Mouse (Mus musculus) embryonic facial prominence, embryonic 10.5 days (tissue): ENCODE measurements at regions not wholly inside any gene's neighbourhood (a gene's known extent, or its start where the extent isn't known, plus 50 kb on each side); places are given as distances from the start of the nearest gene placed in this dataset.
"Not testable (repeated sequence)": the region's sequence is repeated elsewhere in the genome, so short reads cannot be mapped to it uniquely, and the experiment has no call there.

Experiments used
- DNase-seq: peaks from one replicate; pipeline ENCODE4 v3.0.0-alpha.2; 2017; ENCODE audit warnings: low spot score
- H3K27ac ChIP-seq: fragments of 300-500 bp; sonication (generic); replicated peaks from 2 replicates; pipeline ENCODE4 v1.5.1; 2016; ENCODE audit warnings: mild to moderate bottlenecking
- H3K27me3 ChIP-seq: fragments of 300-500 bp; sonication (generic); replicated peaks from 2 replicates; pipeline ENCODE4 v1.6.1; 2016; ENCODE audit warnings: low read depth, mild to moderate bottlenecking; ENCODE audit not compliant: poor library complexity, severe bottlenecking
- H3K36me3 ChIP-seq: fragments of 300-500 bp; sonication (generic); replicated peaks from 2 replicates; pipeline ENCODE4 v1.6.1; 2016; ENCODE audit warnings: mild to moderate bottlenecking, moderate library complexity
- H3K4me1 ChIP-seq: fragments of 300-500 bp; sonication (generic); 2 replicates; pipeline ENCODE4 v1.6.1; 2016
- H3K4me3 ChIP-seq: fragments of 300-500 bp; sonication (generic); 2 replicates; pipeline ENCODE4 v1.5.1; 2016; ENCODE audit warnings: mild to moderate bottlenecking, moderate library complexity
- H3K9me3 ChIP-seq: fragments of 300-500 bp; sonication (generic); 2 replicates; pipeline ENCODE4 v1.6.1; 2016; ENCODE audit warnings: mild to moderate bottlenecking
- WGBS: fragments of 180-500 bp; shearing (Covaris S2); methylation state at CpG from one replicate; pipeline ENCODE4 v1.1.7; 2016; 5-methylcytosine and 5-hydroxymethylcytosine counted together

DNA sequence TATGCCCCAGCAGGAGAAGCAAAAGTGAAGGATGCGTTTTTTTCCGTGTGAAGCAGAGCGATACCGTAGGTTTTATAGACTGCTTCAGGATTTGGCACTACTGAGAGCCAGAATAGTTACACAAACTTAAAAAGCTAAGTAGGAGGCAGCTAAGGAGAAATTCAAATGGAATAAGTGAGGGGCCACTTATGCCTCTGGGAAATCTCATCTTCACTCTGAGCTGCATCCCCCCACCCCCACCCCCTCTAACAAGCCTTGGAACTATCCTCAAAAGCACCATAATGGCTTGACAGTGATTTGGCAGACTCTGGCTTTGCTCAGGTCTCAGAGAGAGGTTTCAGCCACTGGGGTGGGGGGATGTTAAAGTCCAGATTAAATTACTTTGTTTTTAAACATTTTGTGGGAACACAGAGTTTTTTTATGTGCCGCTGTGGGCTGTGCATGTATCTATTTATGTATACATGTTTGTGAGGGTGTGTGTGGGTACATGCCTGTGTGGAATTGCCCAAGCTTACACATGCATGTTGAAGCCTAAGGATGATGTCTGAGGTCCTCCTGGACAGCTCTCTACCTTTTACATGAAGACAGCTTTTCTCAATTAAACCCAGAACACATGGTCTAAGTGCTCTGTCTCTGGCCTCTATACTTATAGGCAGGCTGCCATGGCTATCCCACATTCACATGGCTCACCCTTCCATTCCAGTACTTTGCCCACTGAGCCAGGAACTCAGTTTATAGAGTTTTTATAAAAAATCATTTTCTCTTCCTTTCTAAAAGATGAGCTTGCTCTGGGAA, 396.6 kb downstream of the Epm2a start:
- no peak overlapping the region for H3K27ac ChIP-seq
- peaks cover 4% of the 10 kb centered on the region; the same call in 1 of the 2 replicates for H3K4me1 ChIP-seq
- DNase-seq, result no peak
- 88% methylated on average over 5 of the region's 5 CpGs for WGBS
- no peaks in the 10 kb centered on the region for H3K36me3 ChIP-seq
- no peaks in the 10 kb centered on the region for H3K9me3 ChIP-seq
- no peaks in the 10 kb centered on the region for H3K27me3 ChIP-seq
- H3K4me3 ChIP-seq, result no peak overlapping the region

GRCm38 (mm10) chr10:11745587-11745986, 402.4 kb downstream of the Epm2a start:
- Histone ChIP-seq H3K4me3 (no peak overlapping the region), H3K27ac (no peak overlapping the region), H3K4me1 (no peaks in the 10 kb centered on the region), H3K36me3 (no peaks in the 10 kb centered on the region), H3K27me3 (no peaks in the 10 kb centered on the region), H3K9me3 (no peaks in the 10 kb centered on the region)
- 86% methylated on average over 4 of the region's 4 CpGs for WGBS
- no peak for DNase-seq

GRCm38 (mm10) chr10:11746959-11747358, 403.8 kb downstream of the Epm2a start:
- no peaks in the 10 kb centered on the region for H3K9me3 ChIP-seq
- H3K4me3 ChIP-seq, result no peak overlapping the region
- no peaks in the 10 kb centered on the region for H3K27me3 ChIP-seq
- no peaks in the 10 kb centered on the region for H3K4me1 ChIP-seq
- no peak overlapping the region for H3K27ac ChIP-seq
- no peak for DNase-seq
- no peaks in the 10 kb centered on the region for H3K36me3 ChIP-seq

GRCm38 (mm10) chr10:11755105-11755730, 412.0 kb downstream of the Epm2a start:
- no peaks in the 10 kb centered on the region for H3K9me3 ChIP-seq
- H3K36me3 ChIP-seq, result no peaks in the 10 kb centered on the region
- no peaks in the 10 kb centered on the region for H3K4me1 ChIP-seq
- H3K27me3 ChIP-seq, result no peaks in the 10 kb centered on the region
- H3K4me3 ChIP-seq, result no peak overlapping the region
- no peak for DNase-seq
- 83% methylated on average over 5 of the region's 5 CpGs for WGBS
- no peak overlapping the region for H3K27ac ChIP-seq

DNA sequence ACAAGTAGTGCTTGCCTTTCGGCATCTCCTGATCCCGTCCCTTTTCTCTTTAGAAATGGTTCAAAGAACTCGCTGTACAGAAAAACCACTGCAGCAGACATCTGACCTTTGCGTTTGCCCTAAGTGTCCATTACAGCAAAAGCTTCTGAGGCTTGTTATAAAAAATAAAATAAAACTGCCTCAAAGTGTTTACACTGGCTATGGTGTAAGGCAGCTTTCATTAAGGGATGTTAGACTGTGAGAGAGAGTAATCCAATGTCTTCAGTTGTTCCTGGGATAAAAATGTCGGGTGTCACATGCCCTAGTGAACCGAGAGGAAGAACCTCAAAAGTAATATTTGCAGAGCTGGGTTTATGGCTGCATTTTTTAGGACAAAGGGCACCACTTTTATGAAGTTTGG, 434.7 kb downstream of the Epm2a start:
- WGBS, result 90% methylated on average over 6 of the region's 6 CpGs

DNA sequence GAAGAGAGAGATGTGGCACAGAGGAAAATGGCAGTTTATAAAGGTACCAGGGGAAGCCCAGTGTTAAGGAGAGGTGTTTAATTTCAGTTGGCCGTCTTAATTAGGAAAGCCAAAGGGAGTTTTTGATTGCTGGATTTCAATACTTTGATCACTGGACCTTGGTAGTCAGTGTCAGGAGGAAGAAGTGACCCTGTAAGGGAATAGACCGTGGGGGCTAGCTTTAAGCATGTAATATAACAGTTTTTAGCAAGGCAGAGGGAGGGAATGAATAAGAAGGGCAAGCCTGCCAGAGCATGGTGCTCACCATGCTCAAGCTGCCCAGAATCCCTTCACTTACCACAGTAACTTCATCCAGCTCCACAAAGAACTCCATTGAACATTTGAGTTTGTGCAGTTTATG, 437.1 kb downstream of the Epm2a start:
- Histone ChIP-seq H3K36me3 (no peaks in the 10 kb centered on the region), H3K4me1 (no peaks in the 10 kb centered on the region), H3K27me3 (no peaks in the 10 kb centered on the region), H3K4me3 (no peak overlapping the region), H3K27ac (no peak overlapping the region), H3K9me3 (peaks cover 7% of the 10 kb centered on the region; the same call in 1 of the 2 replicates)
- DNase-seq, result no peak
- WGBS, result 62% methylated on average over 2 of the region's 2 CpGs

More for the DNA sequence above, 434.7 kb downstream of the Epm2a start:
- Histone ChIP-seq H3K36me3 (no peaks in the 10 kb centered on the region), H3K4me1 (no peaks in the 10 kb centered on the region), H3K27me3 (no peaks in the 10 kb centered on the region), H3K27ac (no peak overlapping the region), H3K4me3 (no peak overlapping the region), H3K9me3 (peaks cover 16% of the 10 kb centered on the region; the same call in 1 of the 2 replicates)
- DNase-seq, result no peak

DNA sequence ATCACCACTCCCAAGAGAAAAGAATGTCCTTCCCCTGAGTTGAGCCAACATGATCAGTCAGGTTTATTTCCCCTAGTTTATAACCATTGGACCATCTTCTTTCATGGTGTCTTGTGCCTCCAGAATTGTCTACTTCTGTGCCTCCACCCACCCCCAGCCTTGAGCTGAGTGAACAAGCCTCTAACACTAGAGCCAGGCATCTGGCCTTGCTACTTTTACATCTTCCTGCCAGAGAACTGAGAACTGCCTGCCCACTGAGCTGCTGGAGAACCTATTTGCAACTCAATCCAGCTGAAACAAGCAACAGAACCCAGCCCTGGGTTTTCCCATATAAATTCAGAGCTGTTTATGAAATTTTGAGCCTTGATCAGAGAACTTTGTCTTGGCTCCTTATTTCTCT, 444.0 kb downstream of the Epm2a start:
- Histone ChIP-seq H3K27ac (no peak overlapping the region), H3K9me3 (no peaks in the 10 kb centered on the region), H3K27me3 (no peaks in the 10 kb centered on the region), H3K4me1 (no peaks in the 10 kb centered on the region), H3K4me3 (no peak overlapping the region), H3K36me3 (no peaks in the 10 kb centered on the region)
- DNase-seq, result no peak

GRCm38 (mm10) chr10:11799510-11799909, 456.3 kb downstream of the Epm2a start:
- Histone ChIP-seq H3K9me3 (no peaks in the 10 kb centered on the region), H3K4me1 (no peaks in the 10 kb centered on the region), H3K27ac (no peak overlapping the region), H3K36me3 (no peaks in the 10 kb centered on the region), H3K4me3 (no peak overlapping the region), H3K27me3 (no peaks in the 10 kb centered on the region)
- no peak for DNase-seq
- WGBS, result 94% methylated on average over 3 of the region's 3 CpGs

DNA sequence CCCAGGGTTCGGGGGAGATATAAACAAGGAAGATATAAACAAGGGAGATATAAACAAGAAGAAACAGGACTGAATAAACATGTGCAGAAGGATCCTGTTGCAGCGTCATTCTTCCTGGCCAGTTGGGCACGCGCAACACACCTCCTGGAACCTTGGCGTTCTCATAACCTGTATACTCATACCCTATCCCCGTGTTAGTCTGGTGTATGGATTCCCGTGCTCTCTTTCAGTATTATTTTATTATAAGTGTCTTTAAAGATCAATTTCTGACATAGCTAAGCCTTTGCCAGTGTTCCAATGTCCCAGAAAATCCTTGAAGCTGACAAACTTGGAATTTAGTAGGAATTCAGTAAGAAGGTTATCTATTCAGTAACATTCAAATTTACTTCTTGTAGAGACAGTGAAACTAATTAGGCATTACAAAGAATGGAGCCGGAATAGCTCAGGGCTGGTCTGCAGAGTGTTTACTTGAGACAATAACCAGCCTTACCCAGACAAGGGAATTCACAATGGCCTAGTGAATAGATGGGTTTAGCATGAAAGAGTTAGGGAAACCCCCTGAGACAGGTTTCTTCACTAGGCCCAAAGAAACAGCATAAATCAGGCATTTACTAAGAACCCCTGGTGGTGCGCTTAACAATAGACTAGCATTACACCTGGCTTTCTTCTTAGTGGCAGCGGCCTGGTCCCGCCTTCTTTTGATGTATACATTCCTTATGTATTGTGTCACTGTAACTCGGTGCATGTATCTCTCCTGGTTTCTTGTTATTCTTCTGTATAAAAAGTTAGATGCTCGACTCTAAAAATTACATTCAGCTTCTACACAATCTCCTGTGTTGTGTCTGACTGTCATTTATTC, 458.4 kb downstream of the Epm2a start:
- not testable (repeated sequence) for H3K4me1 ChIP-seq

DNA sequence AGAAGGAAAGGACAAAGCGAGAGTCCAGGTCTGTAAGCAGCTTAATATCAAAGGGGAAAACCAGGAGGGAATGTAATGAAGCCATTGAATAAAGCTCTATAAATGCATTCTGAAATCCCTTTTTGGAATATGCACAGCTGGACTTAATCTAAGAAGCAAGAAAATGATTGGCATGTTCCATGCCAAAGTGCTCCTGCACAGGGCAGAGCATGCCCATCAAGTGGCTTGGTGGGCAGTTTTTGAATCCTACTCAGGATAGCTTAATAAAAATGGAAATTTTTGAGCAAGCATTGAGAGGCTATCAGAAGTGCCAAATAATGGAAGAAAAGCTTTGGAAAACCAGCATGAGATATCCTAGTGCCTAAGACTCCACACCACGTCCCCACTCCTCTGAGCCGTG, 466.1 kb downstream of the Epm2a start:
- no peaks in the 10 kb centered on the region for H3K36me3 ChIP-seq
- H3K9me3 ChIP-seq, result no peaks in the 10 kb centered on the region
- H3K4me1 ChIP-seq, result no peaks in the 10 kb centered on the region
- H3K27me3 ChIP-seq, result no peaks in the 10 kb centered on the region
- no peak for DNase-seq
- WGBS, result 86% methylated on average over 3 of the region's 3 CpGs
- H3K4me3 ChIP-seq, result no peak overlapping the region
- no peak overlapping the region for H3K27ac ChIP-seq

More for the DNA sequence above, 458.4 kb downstream of the Epm2a start:
- H3K27me3 ChIP-seq, H3K4me3 ChIP-seq, H3K27ac ChIP-seq, DNase-seq, H3K36me3 ChIP-seq, H3K9me3 ChIP-seq: not testable (repeated sequence)
- 87% methylated on average over 13 of the region's 13 CpGs for WGBS

- Histone ChIP-seq H3K36me3 (no peaks in the 10 kb centered on the region), H3K27ac (no peak overlapping the region), H3K4me1 (no peaks in the 10 kb centered on the region), H3K4me3 (no peak overlapping the region), H3K27me3 (no peaks in the 10 kb centered on the region), H3K9me3 (no peaks in the 10 kb centered on the region)
- 85% methylated on average over 3 of the region's 3 CpGs for WGBS
- no peak for DNase-seq
These were observed 479.3 kb downstream of the Epm2a start for GRCm38 (mm10) chr10:11822418-11822959.

DNA sequence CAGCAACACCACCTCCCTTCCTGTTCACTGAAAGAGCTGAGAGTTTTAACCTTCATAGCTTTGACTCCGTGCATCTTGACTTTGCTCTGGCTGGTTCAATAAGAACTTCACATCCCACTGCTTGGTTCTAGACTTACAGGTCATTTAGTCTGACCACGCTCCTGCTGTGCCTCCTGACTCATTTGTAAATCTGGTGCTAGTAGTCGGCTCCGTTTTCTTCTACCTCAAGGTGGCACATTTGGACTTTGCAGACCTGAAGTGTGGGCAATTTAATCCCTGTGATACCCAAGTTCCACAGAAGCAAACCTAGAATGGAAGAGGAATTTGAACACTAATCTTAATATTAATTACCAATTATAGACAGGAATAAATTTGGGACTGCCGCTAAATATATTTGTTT, 497.9 kb downstream of the Epm2a start:
- WGBS, result 84% methylated on average over 5 of the region's 5 CpGs

More for the DNA sequence above, 497.9 kb downstream of the Epm2a start:
- Histone ChIP-seq H3K4me3 (no peak overlapping the region), H3K36me3 (no peaks in the 10 kb centered on the region), H3K27me3 (no peaks in the 10 kb centered on the region), H3K9me3 (no peaks in the 10 kb centered on the region), H3K27ac (no peak overlapping the region), H3K4me1 (peaks cover under 1% of the 10 kb centered on the region; the same call in 1 of the 2 replicates)
- no peak for DNase-seq
